Mouse (Mus musculus) lung, adult 18-20 months (tissue): Measurements from ENCODE around the gene March6.

Experiments
- DNase-seq, 2 experiments: peaks; one replicate each; pipeline ENCODE4 v3.0.0; 2022; ENCODE audit warnings: mixed read lengths in 2 of 2

The March6 gene

DNA sequence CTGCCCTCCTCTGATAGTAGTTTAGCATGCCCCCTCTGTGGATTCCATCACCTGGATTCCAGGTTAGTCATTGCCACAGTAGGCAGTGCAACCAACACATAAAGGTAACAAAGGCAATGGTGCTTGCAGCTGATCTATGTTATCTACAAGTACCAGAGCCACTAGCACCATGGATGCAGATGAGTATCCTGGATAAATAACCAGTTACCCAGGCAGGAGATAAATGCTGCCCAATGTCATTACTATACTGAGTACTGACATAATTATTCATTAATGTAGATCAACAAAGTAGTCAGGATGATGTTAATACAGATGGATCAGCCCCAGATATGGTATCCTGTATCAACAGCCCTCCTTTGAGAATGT is 19.5 kb downstream of the March6 start:
- DNase-seq, result no peak

DNA sequence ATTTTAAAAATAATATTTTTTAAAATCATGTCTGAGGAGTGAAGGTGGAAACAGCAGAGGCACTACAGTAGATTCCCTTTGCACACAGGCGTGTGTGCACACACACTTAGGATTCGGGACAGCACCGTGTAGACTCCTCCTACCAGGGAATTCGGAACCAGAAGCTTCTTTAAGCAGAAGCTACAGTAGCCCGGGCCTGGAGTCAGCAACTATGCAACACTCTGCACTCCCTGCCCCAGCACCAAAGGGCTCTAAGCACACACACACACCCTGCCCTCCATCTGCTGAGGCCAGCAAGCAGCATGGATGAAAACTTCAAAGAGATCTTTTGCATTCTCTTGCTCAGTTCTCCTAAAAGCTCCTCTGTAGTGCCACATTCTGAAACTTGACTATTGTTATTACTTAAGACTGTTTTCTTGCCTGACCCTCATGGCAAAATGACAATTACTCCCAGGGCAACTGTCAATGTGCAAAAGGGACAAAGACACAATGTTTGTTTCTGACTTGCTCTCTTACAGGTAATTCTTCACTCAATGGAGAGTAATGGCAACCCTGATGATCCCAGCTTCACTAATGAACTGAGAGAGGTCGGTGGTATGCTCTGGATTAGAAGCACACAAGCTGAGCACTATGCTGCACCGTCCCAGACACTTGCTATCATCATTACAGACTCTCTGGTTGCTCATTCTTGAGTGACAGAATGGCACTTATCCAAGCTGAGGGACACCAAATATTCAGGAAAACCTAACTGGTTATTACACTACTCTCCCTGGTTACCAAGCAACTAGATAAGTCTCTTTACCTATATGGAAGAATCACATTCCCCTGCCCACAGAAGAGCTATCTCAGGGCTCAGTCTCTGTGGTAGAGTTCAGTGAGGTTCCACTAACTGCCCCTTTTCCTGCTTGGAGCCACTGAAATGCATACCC is 20.1 kb downstream of the March6 start:
- no peak for DNase-seq

DNA sequence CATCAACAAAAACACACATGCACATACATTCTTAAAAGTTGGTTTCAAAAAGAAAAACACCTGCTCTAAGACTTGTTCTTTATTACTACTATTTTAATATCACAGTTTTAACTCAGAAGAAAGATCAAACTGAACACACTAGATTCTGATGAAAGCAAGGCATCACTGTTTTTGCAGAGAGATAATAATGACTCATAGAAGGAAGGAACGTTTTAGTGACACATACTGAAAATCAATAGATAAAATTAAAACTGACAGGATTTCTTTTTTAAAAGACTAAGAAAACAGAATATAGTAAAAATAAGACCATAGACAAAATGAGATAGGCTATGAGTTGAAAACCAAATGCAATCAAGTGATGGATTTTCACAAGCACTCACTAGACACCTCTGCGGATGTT is 25.8 kb downstream of the March6 start:
- DNase-seq, result no peak

DNA sequence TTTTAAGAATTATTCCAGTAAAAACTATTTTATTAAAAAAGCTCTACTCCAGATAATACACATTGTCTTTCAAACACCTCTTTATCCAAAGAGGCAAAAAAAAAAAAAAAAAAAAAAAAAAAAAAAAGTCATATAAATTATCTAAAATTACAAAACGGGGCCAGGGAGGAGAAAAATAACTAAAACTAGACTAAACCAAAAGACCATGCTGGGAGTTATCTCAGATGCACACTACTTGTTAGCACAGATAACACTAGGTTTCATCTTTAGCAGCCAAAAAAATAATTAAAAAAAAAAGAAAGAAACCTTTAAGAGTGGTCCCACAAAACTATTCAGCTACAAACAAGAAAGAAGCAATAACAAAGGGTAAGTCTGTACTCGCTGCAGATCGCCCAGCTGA is 27.4 kb downstream of the March6 start:
- no peak for DNase-seq

DNA sequence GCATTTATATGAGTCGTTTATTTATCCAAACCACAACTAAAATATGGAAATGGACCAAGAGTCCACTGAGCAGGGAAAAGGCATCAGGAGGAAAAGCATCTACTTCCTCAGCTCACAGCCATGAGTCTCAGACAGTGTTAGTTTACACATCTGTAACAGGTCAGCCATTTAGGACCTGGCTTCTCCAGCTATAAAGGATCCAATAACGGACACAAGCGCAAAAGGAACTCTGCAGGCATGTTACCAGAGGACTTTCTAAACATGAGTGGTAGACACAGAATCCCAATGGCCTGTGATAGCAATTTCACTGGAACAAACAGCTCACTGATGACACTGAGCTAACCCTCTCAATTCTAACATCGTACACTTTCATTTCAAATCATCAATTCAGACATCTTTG is 27.9 kb downstream of the March6 start:
- DNase-seq, result no peak

DNA sequence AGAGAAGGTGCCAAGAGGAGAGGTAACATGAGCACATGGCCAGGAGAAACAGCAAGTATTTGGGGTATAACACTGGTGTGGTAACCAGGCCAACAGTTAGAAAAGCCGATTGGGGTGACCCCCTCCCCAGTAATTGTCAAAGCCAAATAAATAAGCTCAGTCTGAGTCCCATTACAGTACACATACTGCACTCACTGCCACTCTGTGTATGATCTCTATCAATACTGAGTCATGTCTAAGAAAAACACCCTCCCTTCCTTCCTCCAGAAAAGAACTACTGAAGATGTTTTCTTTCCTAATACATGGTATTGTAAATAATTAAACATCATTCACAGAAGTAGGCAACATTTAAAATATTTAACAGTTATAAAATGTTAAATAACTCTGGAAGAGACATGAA is 28.5 kb downstream of the March6 start:
- no peak for DNase-seq

DNA sequence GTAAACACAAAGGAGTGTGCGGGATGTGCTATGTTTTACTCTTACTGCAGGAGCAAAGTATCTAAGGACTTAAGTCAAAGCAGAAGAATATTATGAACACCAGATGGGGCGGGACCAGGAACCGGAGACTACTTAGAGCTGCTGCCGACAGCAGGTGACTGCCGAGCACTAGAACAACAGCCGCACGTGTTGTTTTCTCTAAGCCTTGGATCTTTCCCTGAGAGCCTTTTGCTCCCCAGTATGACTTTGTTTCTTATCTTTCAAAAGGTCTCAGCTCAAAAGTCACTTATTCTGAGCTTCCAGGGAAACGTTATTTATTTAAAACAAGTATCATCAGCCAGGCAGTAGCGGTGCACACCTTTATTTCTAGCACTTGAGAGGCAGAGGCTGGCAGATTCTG is 36.0 kb downstream of the March6 start:
- DNase-seq, result no peak

DNA sequence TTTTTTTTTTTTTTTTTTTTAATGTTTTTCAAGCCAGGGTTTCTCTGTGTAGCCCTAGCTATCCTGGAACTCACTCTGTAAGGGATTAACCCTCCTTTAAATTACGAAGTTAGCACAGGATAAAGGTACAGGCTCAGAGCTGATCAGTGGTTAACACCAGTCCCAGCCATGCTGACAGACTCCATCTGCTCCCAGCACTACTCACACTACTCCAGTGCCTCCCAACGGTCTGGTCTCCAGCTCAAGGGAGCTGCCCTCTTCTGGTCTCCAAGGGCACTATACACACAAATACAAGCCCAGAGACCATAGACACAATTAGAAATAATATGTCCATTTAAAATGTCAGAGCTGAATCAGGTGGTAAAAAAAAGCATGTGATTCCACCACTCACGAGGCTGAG is 36.5 kb downstream of the March6 start:
- no peak for DNase-seq

DNA sequence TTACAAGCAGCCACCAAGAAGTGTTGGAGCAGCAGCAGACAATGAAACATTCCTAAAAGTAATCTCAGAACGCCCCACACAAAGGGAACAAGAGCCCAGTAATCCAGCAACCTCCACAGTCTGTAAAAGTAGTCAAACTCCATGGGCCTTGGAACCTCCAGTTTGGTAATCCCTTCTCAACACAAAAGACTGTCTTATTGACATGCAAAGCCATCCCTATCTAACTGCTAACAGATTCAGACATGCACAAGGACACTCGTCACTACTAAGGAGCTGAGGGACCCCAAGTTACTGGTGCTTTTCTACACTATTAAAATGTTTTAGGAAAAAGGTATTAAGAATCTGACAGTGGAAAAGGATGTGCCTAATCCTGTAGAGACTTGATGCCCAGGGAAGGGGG is 43.4 kb downstream of the March6 start:
- no peak for DNase-seq

DNA sequence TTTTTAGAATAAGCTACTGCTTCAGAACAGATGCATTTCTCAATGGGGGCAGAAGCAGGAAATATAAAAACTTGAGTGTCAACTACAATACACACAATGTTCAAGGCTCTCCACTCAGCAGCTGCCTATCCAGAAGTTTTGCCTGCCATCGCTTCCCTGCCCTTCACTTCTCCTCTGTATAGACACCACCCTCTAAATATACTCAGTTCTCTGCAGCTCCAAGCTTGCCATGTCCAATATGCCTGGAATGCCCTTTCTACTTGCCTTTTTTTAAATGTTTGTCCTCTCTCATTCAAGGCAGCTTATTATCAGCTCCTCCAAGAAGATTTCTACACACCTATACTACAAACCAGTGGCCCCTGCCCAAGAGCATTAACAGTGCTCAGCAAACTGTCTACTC is 54.2 kb downstream of the March6 start:
- DNase-seq, result no peak

DNA sequence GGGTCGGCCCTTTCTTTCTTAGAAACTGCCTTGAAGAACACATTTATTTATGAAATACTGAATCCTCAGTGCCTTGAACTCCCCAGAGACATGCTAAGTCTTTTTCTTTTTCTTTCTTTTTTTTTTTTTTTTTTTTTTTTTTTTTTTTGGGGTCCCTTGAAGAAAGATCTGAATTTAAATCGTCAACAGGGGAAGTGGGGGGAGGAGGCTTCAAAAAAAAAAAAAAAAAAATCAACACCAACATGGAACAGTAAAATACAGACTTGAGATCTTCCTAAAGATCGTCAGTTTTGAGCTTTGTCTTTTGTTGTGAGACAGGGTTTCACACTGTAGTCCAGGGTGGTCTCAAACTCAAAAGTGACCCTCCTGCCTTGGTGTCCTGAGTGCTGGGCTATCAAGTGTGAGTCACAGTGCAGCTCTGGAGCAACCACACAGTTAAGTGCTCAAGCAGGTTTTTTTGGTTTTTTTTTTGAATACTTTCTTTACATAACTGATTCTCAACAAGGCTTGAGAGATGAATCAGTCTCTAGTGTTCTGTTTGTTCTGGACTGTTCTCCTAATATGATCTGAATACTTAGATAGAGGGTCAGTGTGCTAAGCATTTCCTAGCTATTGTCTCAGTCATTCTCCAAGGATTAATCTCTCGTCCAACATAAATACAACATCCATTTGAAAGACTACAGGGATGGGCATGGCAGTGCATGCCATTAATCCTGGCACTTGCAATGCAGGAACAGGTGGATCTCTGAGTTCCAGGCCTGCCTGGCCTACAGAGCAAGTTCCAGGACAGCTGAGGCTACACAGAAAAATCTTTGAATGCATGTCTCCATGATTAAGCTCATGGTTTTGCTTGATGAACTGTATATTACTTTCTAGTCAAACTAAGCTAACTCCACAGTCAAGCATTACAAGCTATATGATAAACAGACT is 57.9 kb downstream of the March6 start:
- DNase-seq, result peak in 1 of 2 experiments; percentile 23

DNA sequence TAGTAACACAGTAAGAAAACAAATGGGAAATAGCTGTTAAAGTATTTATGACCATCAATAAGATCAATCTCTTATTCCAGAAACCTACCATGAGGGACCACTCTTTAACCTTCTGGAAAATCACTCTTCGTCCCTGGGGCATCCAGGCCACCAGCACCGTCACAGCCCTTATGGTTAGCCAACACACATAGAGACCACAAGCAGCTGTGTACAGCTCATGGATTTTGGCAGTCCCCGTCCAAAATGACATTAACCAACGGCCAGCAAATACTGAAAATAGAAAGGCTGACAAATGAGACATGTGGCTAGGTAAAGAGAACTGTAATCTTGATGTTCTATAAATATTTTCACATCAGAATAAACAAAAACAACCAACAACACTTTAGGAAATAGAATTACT is 59.3 kb downstream of the March6 start:
- no peak for DNase-seq

DNA sequence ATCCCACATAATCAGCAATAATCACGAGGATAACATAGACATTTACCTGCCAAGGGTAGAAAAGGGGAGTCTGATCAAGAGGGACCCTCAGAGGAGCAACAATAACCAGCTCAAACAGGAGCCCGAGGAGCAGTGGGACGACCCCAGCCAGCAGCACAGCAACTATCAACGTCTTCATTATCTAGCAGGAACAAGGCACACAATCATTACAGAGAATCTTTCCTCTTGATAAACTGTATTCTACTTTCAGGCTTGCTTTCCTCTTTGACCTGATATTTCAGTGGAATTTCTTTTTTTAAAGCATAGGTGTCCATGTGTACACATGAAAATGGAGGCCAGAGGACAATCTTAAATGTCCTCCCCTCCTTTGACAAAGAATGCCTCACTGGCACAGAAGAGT is 61.4 kb downstream of the March6 start:
- no peak for DNase-seq

DNA sequence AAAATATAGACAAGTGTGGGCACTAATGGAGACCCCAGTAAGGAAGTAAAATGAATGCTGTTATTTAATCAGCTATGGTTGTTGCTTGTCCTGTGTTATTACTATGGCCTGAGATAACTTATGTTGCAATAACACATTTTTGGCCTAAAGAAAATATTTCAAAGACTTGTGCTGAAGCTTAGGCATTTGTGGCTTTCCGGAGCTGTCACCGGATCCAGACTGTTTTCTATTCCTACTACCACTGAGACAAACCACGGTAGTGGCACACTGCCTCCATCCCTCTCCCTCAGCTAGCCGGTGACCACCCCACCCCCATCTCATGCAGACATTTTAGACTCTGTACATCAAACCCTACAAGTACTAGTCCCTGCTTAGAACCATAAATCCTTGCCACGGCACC is 62.0 kb downstream of the March6 start:
- DNase-seq, result no peak

DNA sequence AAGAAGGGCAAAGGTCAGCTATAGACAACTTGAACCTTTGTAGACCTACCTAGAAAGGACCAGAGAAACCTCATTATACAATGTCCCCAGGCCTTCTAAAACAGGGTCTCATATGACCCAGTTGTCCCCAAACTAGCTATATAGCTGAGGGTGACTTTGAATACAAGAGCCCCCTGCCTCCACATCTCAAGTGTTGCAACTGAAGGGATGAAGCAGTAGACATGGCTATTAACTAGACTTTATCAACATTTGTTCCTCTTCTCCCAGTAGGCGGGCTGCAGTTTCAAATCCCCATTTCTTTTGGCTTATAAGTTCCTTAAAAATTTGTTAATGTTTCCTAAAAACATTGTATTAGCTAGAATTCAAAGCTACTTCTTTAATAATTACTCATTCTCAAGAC is 64.1 kb downstream of the March6 start:
- no peak for DNase-seq

DNA sequence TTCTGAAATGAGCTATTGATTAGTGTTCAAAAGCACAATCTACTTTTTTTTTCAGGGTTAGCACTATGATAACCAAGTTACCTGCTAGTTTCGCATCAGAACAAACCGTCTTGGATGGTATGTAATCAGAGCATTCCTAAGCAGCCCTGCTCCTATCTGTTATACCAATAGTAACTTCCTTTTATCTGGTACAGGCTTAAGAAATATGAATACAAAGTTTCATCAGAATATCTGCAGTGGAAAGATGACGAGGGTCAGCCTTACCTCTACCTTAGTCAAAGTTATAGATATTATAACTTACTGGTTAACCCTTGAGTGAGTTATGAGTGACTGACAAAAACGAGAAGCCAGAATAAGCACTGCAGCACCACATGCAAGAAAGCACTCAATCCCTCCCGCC is 64.6 kb downstream of the March6 start:
- no peak for DNase-seq

DNA sequence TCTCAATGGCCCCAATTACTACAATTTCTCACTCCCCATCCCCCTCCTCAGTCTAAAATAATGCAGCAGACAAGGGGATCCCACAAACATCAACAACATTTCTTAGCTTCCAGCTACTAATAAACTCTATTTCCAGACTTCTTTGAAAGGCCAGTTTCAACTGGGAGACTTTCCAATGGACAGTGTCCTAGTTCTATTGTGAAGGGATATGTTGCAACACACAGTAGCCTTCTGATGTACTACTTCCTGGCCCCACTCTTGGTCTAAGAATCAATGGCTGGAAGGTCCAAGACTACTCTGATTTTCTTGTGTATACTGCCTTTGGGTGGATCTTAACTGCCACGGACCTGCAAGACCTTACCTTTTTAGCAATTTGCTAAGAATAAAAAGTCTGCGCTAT is 65.0 kb downstream of the March6 start:
- no peak for DNase-seq

DNA sequence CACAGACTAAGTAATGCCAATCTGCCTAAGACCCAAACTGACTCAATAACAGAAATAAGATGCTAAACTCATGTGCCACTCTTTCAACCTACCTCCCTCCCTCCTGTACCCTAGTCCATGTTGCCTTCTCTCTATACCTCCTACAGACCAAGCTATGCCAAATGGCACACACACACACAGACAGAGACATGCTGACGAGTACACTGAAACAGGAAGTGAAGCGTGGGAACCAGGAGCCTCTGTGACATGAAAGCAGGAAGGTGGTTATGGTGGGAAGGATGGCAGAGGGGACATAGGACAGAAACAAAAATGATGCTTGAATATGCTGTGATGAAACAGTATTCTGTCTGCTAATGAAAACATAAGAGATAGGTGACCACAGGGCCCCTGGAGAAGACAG is 70.3 kb downstream of the March6 start:
- no peak for DNase-seq

DNA sequence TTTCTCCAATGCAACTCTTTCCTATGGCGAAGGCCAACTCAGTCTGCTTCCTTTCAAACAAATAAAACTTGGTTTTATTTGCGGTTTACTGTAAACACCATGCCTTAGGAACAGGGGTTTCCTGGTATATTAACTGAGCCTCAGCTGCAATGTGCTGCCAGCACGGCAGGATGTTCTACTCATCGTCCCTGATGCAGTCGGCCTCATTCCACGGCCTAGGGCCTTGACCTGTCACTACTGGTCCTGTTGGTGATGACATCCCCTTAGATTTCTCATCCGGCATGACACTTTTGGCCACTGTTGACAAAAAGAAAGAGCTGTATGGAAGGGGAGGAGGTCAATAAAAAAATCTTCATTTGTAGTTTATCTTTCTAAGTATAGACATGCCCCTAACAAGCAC is 72.8 kb downstream of the March6 start:
- no peak for DNase-seq

DNA sequence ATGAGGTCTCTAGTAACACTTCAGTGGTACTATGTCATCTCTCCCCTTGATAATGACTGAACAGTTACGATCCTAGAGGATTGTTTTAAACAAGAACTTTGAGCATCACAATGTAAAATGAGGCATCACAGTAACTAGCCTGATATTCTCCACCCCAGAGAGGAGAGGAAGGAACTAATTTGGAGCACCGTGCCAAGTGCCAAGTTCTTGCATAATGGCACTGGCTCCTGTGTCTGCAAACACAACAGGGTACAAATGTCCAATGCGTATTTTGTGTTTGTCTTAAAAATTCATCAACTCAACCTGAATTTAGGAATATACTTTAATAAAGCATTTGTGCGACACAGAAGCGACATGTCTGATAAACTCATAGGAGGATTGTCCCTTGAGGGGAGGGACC is 74.5 kb downstream of the March6 start:
- DNase-seq, result peak; percentile 46 to 58

DNA sequence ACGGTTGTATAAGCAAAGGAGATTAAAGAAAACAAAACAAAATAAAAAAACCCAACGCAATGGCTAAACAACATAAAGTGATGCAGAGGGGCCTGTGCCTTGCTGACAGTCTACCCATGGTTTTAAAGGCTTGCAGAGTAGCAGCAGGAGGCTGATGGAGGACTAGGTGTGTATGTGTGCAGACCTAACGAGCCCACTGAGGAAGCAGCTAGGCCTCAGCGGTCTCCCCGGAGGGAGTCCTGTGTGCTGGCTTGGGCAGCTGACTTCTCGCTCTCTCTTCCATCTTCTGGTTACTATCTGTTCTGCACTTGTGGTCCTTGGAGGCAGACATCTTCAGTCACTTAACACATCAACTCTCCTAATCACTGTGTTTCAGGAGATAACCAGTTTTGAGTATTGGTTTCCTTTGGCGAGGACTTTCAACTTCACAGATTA is 76.0 kb downstream of the March6 start:
- no peak for DNase-seq

DNA sequence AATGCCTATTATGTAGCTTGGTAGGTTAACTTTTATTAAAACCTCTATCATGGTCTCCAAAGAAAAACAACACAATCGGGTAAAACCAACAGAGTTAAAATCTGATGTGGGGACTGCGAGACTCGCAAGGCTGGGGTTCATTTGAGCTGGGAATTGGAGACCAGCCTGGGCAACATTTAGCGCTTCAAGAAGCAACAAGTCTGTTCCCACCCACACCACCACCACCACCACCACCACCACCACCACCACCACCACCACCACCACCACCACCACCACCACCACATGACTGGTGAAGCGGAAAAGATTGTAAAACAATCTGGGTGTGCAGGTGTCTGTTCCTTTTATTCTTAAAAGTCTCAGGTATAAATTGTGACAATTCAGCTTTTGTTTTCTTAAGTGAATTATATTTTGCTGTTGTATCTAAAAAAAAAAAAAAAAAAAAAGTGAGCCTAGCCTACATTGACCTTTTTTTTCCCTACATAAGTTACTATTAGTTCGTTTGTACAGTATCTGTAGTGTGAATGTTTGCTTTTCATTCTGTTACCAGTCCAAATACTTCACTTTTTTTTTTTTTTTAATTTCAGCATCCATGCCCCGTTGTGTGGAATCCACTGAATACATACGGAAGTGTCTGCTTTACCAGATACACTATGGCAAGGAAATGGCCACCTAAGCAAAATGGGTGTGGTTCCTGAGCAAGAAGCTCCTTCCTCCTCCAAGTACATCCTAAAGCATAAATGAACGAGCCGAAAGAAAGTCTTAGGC is 76.6 kb downstream of the March6 start:
- no peak for DNase-seq
